ENCODE assay signal across 25 mouse cellular contexts in the genomic region with DNA sequence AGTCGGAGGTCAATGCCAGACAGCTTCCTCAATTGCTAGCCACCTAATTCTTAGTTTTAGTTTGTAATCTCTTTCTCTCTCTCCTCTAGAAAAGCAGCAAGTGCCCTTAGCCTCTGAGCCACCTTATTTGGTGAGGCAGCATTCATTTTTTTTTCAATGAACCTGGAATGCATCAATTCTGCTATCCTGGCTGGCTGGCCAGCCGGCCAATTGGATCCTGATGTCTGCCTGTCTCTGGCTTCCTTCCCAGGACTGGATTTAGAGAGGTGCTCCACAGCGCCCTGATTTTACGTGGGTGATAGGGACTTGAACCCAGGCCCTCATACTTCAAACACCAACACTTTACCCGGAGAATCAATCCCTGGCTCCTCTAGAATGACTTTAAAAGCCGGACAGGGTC. TPM values are rescaled to one million over a fixed set of nuclear protein-coding genes. Genes with fewer than 3 reads are reported as not detected.
DNase-seq lines count a peak whose midpoint lies in the region; ATAC-seq lines count a peak whose summit lies in the region.
"Had no signal": no experiment of that assay in that cellular context is flagged by ENCODE, and none has a peak within 500 bp of the region (broad histone marks: within the 10 kb centered on the region; RNA-seq: fewer than 3 reads in every experiment).

No protein-coding gene starts in this region.

- H3K4me1 ChIP-seq in limb, embryonic 12.5 days (replicated peaks) = peaks cover 15% of the 10 kb centered on the region
- peaks cover 17% of the 10 kb centered on the region for H3K4me1 ChIP-seq in limb, embryonic 10.5 days
- H3K4me1 ChIP-seq in embryonic facial prominence, embryonic 14.5 days (ENCODE audit: control insufficient read depth, insufficient read depth, low read length) = peaks cover 10% of the 10 kb centered on the region
- peaks cover 7% of the 10 kb centered on the region; the same call in 1 of the 2 replicates for H3K4me1 ChIP-seq in heart, embryonic 12.5 days (replicated peaks)

- no peak for DNase-seq in limb, embryonic 10.5 days (ENCODE audit: low spot score)
- peak; percentile 34 for DNase-seq in lung, postnatal 10 days
- DNase-seq in lung, postnatal 36 days = no peak
- DNase-seq in embryonic facial prominence, embryonic 14.5 days (ENCODE audit: low spot score) = peak; percentile 59
- DNase-seq in kidney, adult 18-20 months = no peak
- DNase-seq: adrenal gland, adult 2 months; cerebellum, adult 11 months; gastrocnemius, postnatal 36 days; heart, postnatal 36 days; kidney, adult 2 months; layer of hippocampus, adult 9-11 months; liver, embryonic 13.5 days; retina, postnatal 1 day; thymus, adult 18-20 months; thymus, postnatal 36 days had no signal

- no peaks in the 10 kb centered on the region; the same call in 1 of the 2 replicates for H3K27me3 ChIP-seq in limb, embryonic 12.5 days
- H3K27me3 ChIP-seq in limb, embryonic 10.5 days (ENCODE audit: low read depth, poor library complexity, severe bottlenecking) = 0 out of 2 replicates have a peak, but pooled peaks cover 11% of the 10 kb centered on the region
- H3K27me3 ChIP-seq in embryonic facial prominence, embryonic 14.5 days (replicated peaks; ENCODE audit: control insufficient read depth, insufficient read depth, low read length) = no peaks in the 10 kb centered on the region
- peaks cover 7% of the 10 kb centered on the region for H3K27me3 ChIP-seq in heart, embryonic 12.5 days (replicated peaks)
- H3K27me3 ChIP-seq: heart, embryonic 15.5 days; hindbrain, embryonic 13.5 days; neural tube, embryonic 13.5 days had no signal

- no peak overlapping the region for H3K4me3 ChIP-seq in limb, embryonic 12.5 days (replicated peaks)
- H3K4me3 ChIP-seq in limb, embryonic 10.5 days = no peak overlapping the region
- H3K4me3 ChIP-seq in embryonic facial prominence, embryonic 14.5 days (ENCODE audit: low read depth, low read length) = no peak overlapping the region
- H3K4me3 ChIP-seq in heart, embryonic 12.5 days = no peak overlapping the region
- H3K4me3 ChIP-seq: heart, embryonic 15.5 days; hindbrain, embryonic 13.5 days; liver, embryonic 13.5 days; myocyte; neural tube, embryonic 13.5 days had no signal

- WGBS in limb, embryonic 12.5 days = 57% methylated on average over 6 of the region's 6 CpGs
- 79% methylated on average over 6 of the region's 6 CpGs for WGBS in limb, embryonic 10.5 days
- 46% methylated on average over 6 of the region's 6 CpGs for WGBS in embryonic facial prominence, embryonic 14.5 days
- 67% methylated on average over 6 of the region's 6 CpGs for WGBS in heart, embryonic 12.5 days

- H3K36me3 ChIP-seq in limb, embryonic 12.5 days = no peaks in the 10 kb centered on the region
- H3K36me3 ChIP-seq in limb, embryonic 10.5 days = no peaks in the 10 kb centered on the region
- no peaks in the 10 kb centered on the region for H3K36me3 ChIP-seq in embryonic facial prominence, embryonic 14.5 days (ENCODE audit: control insufficient read depth, insufficient read depth, low read length)
- H3K36me3 ChIP-seq in heart, embryonic 12.5 days = no peaks in the 10 kb centered on the region
- H3K36me3 ChIP-seq: heart, embryonic 15.5 days; hindbrain, embryonic 13.5 days; liver, embryonic 13.5 days; neural tube, embryonic 13.5 days had no signal

- no peak overlapping the region for H3K4me2 ChIP-seq in limb, embryonic 12.5 days
- no peak overlapping the region for H3K4me2 ChIP-seq in embryonic facial prominence, embryonic 14.5 days (ENCODE audit: low read depth, low read length)
- H3K4me2 ChIP-seq in heart, embryonic 12.5 days = no peak overlapping the region
- H3K4me2 ChIP-seq: heart, embryonic 15.5 days; hindbrain, embryonic 13.5 days; liver, embryonic 13.5 days; neural tube, embryonic 13.5 days had no signal

- no peak for ATAC-seq in limb, embryonic 12.5 days (ENCODE audit: insufficient number of reproducible peaks, insufficient read depth, low FRiP score, low TSS enrichment, low read depth)
- no peak for ATAC-seq in embryonic facial prominence, embryonic 14.5 days (ENCODE audit: low read depth)
- ATAC-seq in heart, embryonic 12.5 days (ENCODE audit: insufficient number of reproducible peaks, low FRiP score) = no peak
- ATAC-seq: inflammation-experienced regulatory T-cells, adult 6 months; midbrain, embryonic 16.5 days had no signal

- 0 out of 2 replicates have a peak overlapping the region, but pooled peaks have one; percentile 50 for H3K27ac ChIP-seq in limb, embryonic 12.5 days
- H3K27ac ChIP-seq in limb, embryonic 10.5 days = no peak overlapping the region
- no peak overlapping the region for H3K27ac ChIP-seq in embryonic facial prominence, embryonic 14.5 days (replicated peaks; ENCODE audit: low read depth, low read length)
- no peak overlapping the region for H3K27ac ChIP-seq in heart, embryonic 12.5 days (ENCODE audit: poor library complexity, severe bottlenecking)
- H3K27ac ChIP-seq: heart, embryonic 15.5 days; hindbrain, embryonic 13.5 days; kidney, postnatal 0 days; liver, embryonic 13.5 days; macrophage; neural tube, embryonic 13.5 days had no signal

- no peaks in the 10 kb centered on the region for H3K9me3 ChIP-seq in limb, embryonic 12.5 days
- H3K9me3 ChIP-seq in limb, embryonic 10.5 days (replicated peaks) = no peaks in the 10 kb centered on the region
- no peaks in the 10 kb centered on the region for H3K9me3 ChIP-seq in embryonic facial prominence, embryonic 14.5 days (ENCODE audit: control insufficient read depth, low read length)
- no peaks in the 10 kb centered on the region for H3K9me3 ChIP-seq in heart, embryonic 12.5 days (replicated peaks)
- H3K9me3 ChIP-seq: heart, embryonic 15.5 days; hindbrain, embryonic 13.5 days; liver, embryonic 13.5 days; neural tube, embryonic 13.5 days had no signal

- no peak overlapping the region for H3K9ac ChIP-seq in limb, embryonic 12.5 days (replicated peaks)
- H3K9ac ChIP-seq in embryonic facial prominence, embryonic 14.5 days (ENCODE audit: low read depth, low read length) = no peak overlapping the region
- no peak overlapping the region for H3K9ac ChIP-seq in heart, embryonic 12.5 days
- H3K9ac ChIP-seq: heart, embryonic 15.5 days; hindbrain, embryonic 13.5 days; liver, embryonic 13.5 days; neural tube, embryonic 13.5 days had no signal

RNA-seq across cellular contexts. Expression of a gene that starts 10.6 kb away (rescaled TPM):
- 32.6 and 36.7 TPM in 2 replicates for polyA plus RNA-seq in limb, embryonic 12.5 days (2016; fragmentation: Nextera tagmentation; extraction: Ambion mirVana)
- polyA plus RNA-seq in limb, embryonic 10.5 days (2016; fragmentation: Nextera tagmentation; extraction: Ambion mirVana) = 23.5 and 30.1 TPM in 2 replicates
- polyA plus RNA-seq in embryonic facial prominence, embryonic 14.5 days (2014; fragmentation: Nextera tagmentation; extraction: Ambion mirVana) = 61.3 and 70.3 TPM in 2 replicates
- polyA plus RNA-seq in heart, embryonic 12.5 days (2016; fragmentation: Nextera tagmentation; extraction: Ambion mirVana) = 58.1 and 58.3 TPM in 2 replicates

RNA-seq across cellular contexts. Expression of a gene that starts 12.3 kb away (rescaled TPM):
- polyA plus RNA-seq in limb, embryonic 12.5 days (2016; fragmentation: Nextera tagmentation; extraction: Ambion mirVana) = 4.7 and 5.8 TPM in 2 replicates
- polyA plus RNA-seq in limb, embryonic 10.5 days (2016; fragmentation: Nextera tagmentation; extraction: Ambion mirVana) = 8.3 and 10.3 TPM in 2 replicates
- 23.2 and 27.8 TPM in 2 replicates for polyA plus RNA-seq in embryonic facial prominence, embryonic 14.5 days (2014; fragmentation: Nextera tagmentation; extraction: Ambion mirVana)
- polyA plus RNA-seq in heart, embryonic 12.5 days (2016; fragmentation: Nextera tagmentation; extraction: Ambion mirVana) = 2.5 and 3.2 TPM in 2 replicates
- polyA plus RNA-seq: inflammation-experienced regulatory T-cells, adult 6 months; macrophage; myocyte had no signal

RNA-seq across cellular contexts. Expression of a gene that starts 24.9 kb away (rescaled TPM):
- 9.7 and 10.8 TPM in 2 replicates for polyA plus RNA-seq in limb, embryonic 12.5 days (2016; fragmentation: Nextera tagmentation; extraction: Ambion mirVana)
- 7.5 and 8.1 TPM in 2 replicates for polyA plus RNA-seq in limb, embryonic 10.5 days (2016; fragmentation: Nextera tagmentation; extraction: Ambion mirVana)
- 19.6 and 20.8 TPM in 2 replicates for polyA plus RNA-seq in embryonic facial prominence, embryonic 14.5 days (2014; fragmentation: Nextera tagmentation; extraction: Ambion mirVana)
- 12.1 and 13.3 TPM in 2 replicates for polyA plus RNA-seq in heart, embryonic 12.5 days (2016; fragmentation: Nextera tagmentation; extraction: Ambion mirVana)

RNA-seq across cellular contexts. Expression of a gene that starts 51.6 kb away (rescaled TPM):
- 7.7 and 10.1 TPM in 2 replicates for polyA plus RNA-seq in limb, embryonic 12.5 days (2016; fragmentation: Nextera tagmentation; extraction: Ambion mirVana)
- polyA plus RNA-seq in limb, embryonic 10.5 days (2016; fragmentation: Nextera tagmentation; extraction: Ambion mirVana) = 9.8 and 10.0 TPM in 2 replicates
- 27.0 and 30.6 TPM in 2 replicates for polyA plus RNA-seq in embryonic facial prominence, embryonic 14.5 days (2014; fragmentation: Nextera tagmentation; extraction: Ambion mirVana)
- polyA plus RNA-seq in heart, embryonic 12.5 days (2016; fragmentation: Nextera tagmentation; extraction: Ambion mirVana) = 1.0 and 1.1 TPM in 2 replicates
- polyA plus RNA-seq: adrenal gland, adult 2 months; hindbrain, embryonic 13.5 days; inflammation-experienced regulatory T-cells, adult 6 months; macrophage; midbrain, embryonic 16.5 days; myocyte had no signal

Comparison
In these comparisons a context has a peak if more than half of its experiments do, and no peak if none do; other contexts are left out.
1. DNase-seq: peak in lung, postnatal 10 days (single experiment) and embryonic facial prominence, embryonic 14.5 days (single experiment); none in limb, embryonic 10.5 days (single experiment), lung, postnatal 36 days (single experiment) and kidney, adult 18-20 months (single experiment).